In the genomic region with DNA sequence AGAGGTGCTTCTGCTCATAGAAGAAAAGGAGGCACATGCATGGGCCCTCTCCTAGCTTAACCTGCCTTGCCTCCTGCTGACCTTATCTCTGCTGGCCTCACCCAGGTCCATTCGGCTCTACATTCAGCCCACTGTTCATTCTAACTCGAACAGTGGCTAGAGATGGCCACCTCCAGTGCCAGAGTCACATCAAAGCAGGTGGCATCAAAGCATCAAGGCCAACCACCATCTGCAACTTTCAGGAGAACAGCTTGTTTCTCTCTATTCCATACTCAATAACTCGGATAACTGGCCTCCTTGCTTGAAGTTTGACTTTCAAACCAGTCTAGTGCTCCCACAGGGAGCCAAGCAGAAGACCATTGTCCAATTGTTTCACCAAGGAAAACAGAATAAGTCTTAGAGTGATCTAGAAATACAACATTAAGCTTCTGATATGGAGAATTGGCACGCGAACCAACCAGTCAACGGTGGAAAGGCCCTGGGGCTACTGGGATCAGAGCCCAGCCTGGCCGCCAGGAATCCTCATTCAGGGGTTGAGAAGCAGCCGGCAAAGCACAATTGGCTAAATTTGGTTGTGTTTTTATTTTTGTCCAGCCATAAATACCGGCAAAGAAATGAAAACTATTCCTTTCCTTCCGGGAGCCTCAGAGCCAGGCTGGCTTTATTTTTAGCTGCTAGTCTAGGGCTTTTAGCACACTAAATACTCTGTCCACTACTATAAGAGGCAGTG, we compare ENCODE assay signal across 10 mouse cellular contexts.
DNase-seq lines count a peak whose midpoint lies in the region; ATAC-seq and TF ChIP-seq lines count a peak whose summit lies in the region.
"Had no signal": no experiment of that assay in that cellular context is flagged by ENCODE, and none has a peak within 500 bp of the region (broad histone marks: within the 10 kb centered on the region; RNA-seq: fewer than 3 reads in every experiment).

No protein-coding gene starts in this region.

- no peak for TF ChIP-seq POLR2A in thymus, adult 2 months (IDR thresholded peaks at IDR 0.05; ENCODE audit: control insufficient read depth, extremely low read depth, insufficient read depth, low read length, poor library complexity)

- no peak overlapping the region for H3K4me3 ChIP-seq in thymus, adult 2 months (ENCODE audit: control insufficient read depth, insufficient read depth, low read length)
- H3K4me3 ChIP-seq: limb, embryonic 15.5 days had no signal

- TF ChIP-seq CTCF in thymus, adult 2 months (IDR thresholded peaks at IDR 0.05; ENCODE audit: borderline replicate concordance, control insufficient read depth, extremely low read depth, insufficient read depth, low read length, poor library complexity), result no peak

- WGBS in thymus, adult 2 months, result 85% methylated on average over 10 of the region's 10 CpGs

- H3K27ac ChIP-seq in thymus, adult 2 months (ENCODE audit: control insufficient read depth, insufficient read depth, low read length), result no peak overlapping the region
- H3K27ac ChIP-seq: limb, embryonic 15.5 days had no signal

- DNase-seq in lung, postnatal 36 days, result peak; percentile 34
- no peak for DNase-seq in lung, postnatal 4 days
- DNase-seq in cerebellum, adult 11-12 months, result peak; percentile 83
- DNase-seq in heart, adult 9 months (ENCODE audit: low spot score in 2 of 2), result peak; percentile 69 to 74
- peak; percentile 53 to 71 for DNase-seq in kidney, postnatal 36 days
- DNase-seq in thymus, adult 2 months, result no peak
- no peak for DNase-seq in left cerebral cortex, postnatal 10 days (ENCODE audit: extremely low spot score in 1 of 2, low spot score in 2 of 2)

- no peak for ATAC-seq in erythroid progenitor cell, adult 5-6 weeks (replicated peaks; ENCODE audit: low FRiP score, poor library complexity, severe bottlenecking)

- H3K27me3 ChIP-seq in thymus, adult 2 months (ENCODE audit: control insufficient read depth, insufficient read depth, low read length), result no peaks in the 10 kb centered on the region
- H3K27me3 ChIP-seq: limb, embryonic 15.5 days had no signal

- no peaks in the 10 kb centered on the region for H3K4me1 ChIP-seq in thymus, adult 2 months (replicated peaks; ENCODE audit: control insufficient read depth, insufficient read depth, low read length)

- H3K36me3 ChIP-seq in thymus, adult 2 months (ENCODE audit: control insufficient read depth, insufficient read depth, low read length), result no peaks in the 10 kb centered on the region
- H3K36me3 ChIP-seq: G1E; limb, embryonic 15.5 days had no signal

- intact Hi-C loops in left cerebral cortex, postnatal 10 days (cut with DNase I), result no loop called here

Comparison
In these comparisons a context has a peak if more than half of its experiments do, and no peak if none do; other contexts are left out.
1. DNase-seq: peak in lung, postnatal 36 days (single experiment), cerebellum, adult 11-12 months (single experiment), heart, adult 9 months (2 of 2) and kidney, postnatal 36 days (2 of 2); none in lung, postnatal 4 days (0 of 2), thymus, adult 2 months (single experiment) and left cerebral cortex, postnatal 10 days (0 of 2).